Mouse (Mus musculus): ENCODE results near the gene Bbx. TPM values are rescaled to one million over a fixed set of nuclear protein-coding genes. Genes with fewer than 3 reads are reported as not detected.

Bbx gene
- total RNA-seq (2012; rRNA removed) (22.1 and 26.2 TPM in 2 replicates), total RNA-seq (2014; rRNA removed) (20.6 and 22.1 TPM in 2 replicates), polyA plus RNA-seq (2012; ENCODE audit: insufficient read length, low read depth) (20.7 and 21.6 TPM in 2 replicates)

DNA sequence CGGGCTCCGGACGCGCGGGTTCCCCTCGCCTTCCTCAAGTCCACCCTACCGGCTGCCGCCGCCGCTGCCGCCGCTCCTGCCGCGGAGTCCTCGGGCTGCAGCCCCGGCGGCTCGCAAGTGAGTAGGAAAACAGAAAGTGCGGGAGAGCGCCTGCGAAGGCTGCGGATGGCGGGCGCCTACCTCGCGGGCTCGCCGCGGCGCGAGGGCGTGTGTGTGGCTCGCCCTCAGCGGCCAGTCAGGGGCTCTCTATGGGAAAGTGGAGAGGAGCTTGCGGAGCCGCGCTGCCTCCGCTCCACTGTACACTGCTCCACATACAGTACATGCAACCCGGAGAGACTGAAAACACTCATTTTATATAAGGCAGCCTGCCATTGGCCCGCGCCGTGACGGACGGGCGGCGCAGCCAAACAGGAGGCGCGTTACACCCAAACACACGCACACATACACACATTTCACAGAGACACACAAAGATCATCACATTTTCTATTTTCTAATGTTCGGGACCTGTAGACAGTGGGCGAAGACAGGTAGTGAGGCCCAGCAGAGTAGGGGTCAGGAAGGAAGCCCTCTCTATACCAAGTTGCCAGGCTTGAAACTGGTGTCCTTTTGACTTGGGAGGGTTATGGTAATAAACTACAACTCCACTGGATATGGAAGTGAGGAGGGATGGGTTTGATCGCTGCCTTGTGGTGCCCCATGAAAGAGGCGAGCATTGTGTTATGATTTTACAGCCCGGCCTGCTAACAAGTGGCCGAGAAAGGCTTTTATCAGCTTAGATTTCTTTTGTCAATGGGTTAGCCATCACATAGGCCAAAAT lies at the start of gene Bbx:
Gene Bbx (minus strand): TSS at position 329 of the 817 bp plus-strand sequence.
- H3K9ac ChIP-seq (ENCODE audit: insufficient read depth, low read depth) = peak within 1 kb of the TSS; percentile 83
- peaks cover 0 to 16% of the 10 kb centered on the region in 2 experiments for H3K36me3 ChIP-seq (replicated peaks in 1 of 2; ENCODE audit: control insufficient read depth in 1 of 2, insufficient read depth in 1 of 2, low read length in 1 of 2)
- H3K4me3 ChIP-seq (replicated peaks in 1 of 3; ENCODE audit: low read depth in 2 of 3, low read length in 2 of 3, poor library complexity in 1 of 3) = peak within 1 kb of the TSS; percentile 74 to 91 (median 84)
- H3K9me3 ChIP-seq (replicated peaks; ENCODE audit: low read length) = no peaks in the 10 kb centered on the region
- no peaks in the 10 kb centered on the region for H3K27me3 ChIP-seq (replicated peaks)
- H3K4me1 ChIP-seq (ENCODE audit: control insufficient read depth in 1 of 2, insufficient read depth in 2 of 2) = peaks cover 7 to 22% of the 10 kb centered on the region in 2 experiments
- peak; percentile 95 for DNase-seq (ENCODE audit: extremely low read depth)
- in situ Hi-C loops (cut with MboI; ENCODE audit: low pct_ligation_motif_present, low pct_unique_long_range_greater_than_20kb, low sequenced_read_pairs) (loop anchor here (10.0 kb wide), 1 partner anchor 83 kb away; no protein-coding TSS in a partner anchor), dilution Hi-C loops (cut with MboI; ENCODE audit: extremely low pct_ligation_motif_present, extremely low pct_unique_long_range_greater_than_20kb, low sequenced_read_pairs) (no loop called here)
- H3K4me2 ChIP-seq (ENCODE audit: insufficient read depth, low read depth, poor library complexity, severe bottlenecking) = peak within 1 kb of the TSS; percentile 52
- H3K79me2 ChIP-seq (replicated peaks; ENCODE audit: control insufficient read depth, extremely low read depth, insufficient read depth, poor library complexity, severe bottlenecking) = peaks cover 24% of the 10 kb centered on the region
- H3K27ac ChIP-seq (ENCODE audit: insufficient read depth, low read depth) = peak within 1 kb of the TSS; percentile 82
- TF ChIP-seq ELF1 (IDR thresholded peaks at IDR 0.05; ENCODE audit: low read depth, low read length) (0 out of 2 replicates have a peak, but pooled peaks have one; percentile 35), IRF4 (IDR thresholded peaks at IDR 0.05; ENCODE audit: low read depth, low read length) (peak; percentile 24; the same call in 1 of the 2 replicates), ETS1 (conservative IDR thresholded peaks at IDR 0.05; ENCODE audit: low read depth, low read length) (no peak), BHLHE40 (IDR thresholded peaks at IDR 0.05; ENCODE audit: low read depth, low read length) (no peak), ZC3H11A (IDR thresholded peaks at IDR 0.05; ENCODE audit: low read depth, low read length) (no peak), JUND (conservative IDR thresholded peaks at IDR 0.05; ENCODE audit: low read depth, low read length) (no peak), SIN3A (IDR thresholded peaks at IDR 0.05; ENCODE audit: low read length) (peak; percentile 88), SMC3 (IDR thresholded peaks at IDR 0.05; ENCODE audit: low read depth, low read length) (no peak), UBTF (IDR thresholded peaks at IDR 0.05; ENCODE audit: low read depth, low read length) (peak; percentile 93; the same call in 1 of the 2 replicates), CHD1 (IDR thresholded peaks at IDR 0.05; ENCODE audit: low read depth, low read length) (no peak; the same call in 1 of the 2 replicates), HCFC1 (IDR thresholded peaks at IDR 0.05; ENCODE audit: low read depth, low read length) (peak; percentile 63; the same call in 1 of the 2 replicates), USF2 (conservative IDR thresholded peaks at IDR 0.05; ENCODE audit: low read depth, low read length) (no peak), MYC (IDR thresholded peaks at IDR 0.05; ENCODE audit: low read depth, low read length) (peak; percentile 23; the same call in 1 of the 2 replicates), RAD21 (IDR thresholded peaks at IDR 0.05; ENCODE audit: low read depth, low read length) (no peak; the same call in 1 of the 2 replicates), TCF12 (IDR thresholded peaks at IDR 0.05; ENCODE audit: low read depth, low read length) (peak; percentile 87), NELFE (IDR thresholded peaks at IDR 0.05; ENCODE audit: low read depth, low read length) (peak; percentile 89), ZKSCAN1 (IDR thresholded peaks at IDR 0.05; ENCODE audit: borderline replicate concordance, low read depth, low read length) (no peak), MAFK (IDR thresholded peaks at IDR 0.05; ENCODE audit: insufficient replicate concordance, low read length) (no peak), POLR2AphosphoS2 (IDR thresholded peaks at IDR 0.05; ENCODE audit: low read depth, low read length) (peak; percentile 76; the same call in 1 of the 2 replicates), KAT2A (IDR thresholded peaks at IDR 0.05; ENCODE audit: insufficient replicate concordance, low read length) (no peak), GABPA (IDR thresholded peaks at IDR 0.05; ENCODE audit: insufficient replicate concordance, low read depth, low read length) (no peak), CHD2 (IDR thresholded peaks at IDR 0.05; ENCODE audit: low read length) (peak; percentile 91; the same call in 1 of the 2 replicates), ZNF384 (IDR thresholded peaks at IDR 0.05; ENCODE audit: low read depth, low read length) (no peak), MEF2A (IDR thresholded peaks at IDR 0.05; ENCODE audit: borderline replicate concordance, low read depth, low read length) (peak; percentile 46; the same call in 1 of the 2 replicates), MAZ (IDR thresholded peaks at IDR 0.05; ENCODE audit: low read depth, low read length) (no peak), EP300 (IDR thresholded peaks at IDR 0.05; ENCODE audit: low read length) (no peak), RCOR1 (conservative IDR thresholded peaks at IDR 0.05; ENCODE audit: low read depth, low read length) (no peak), E2F4 (IDR thresholded peaks at IDR 0.05; ENCODE audit: insufficient replicate concordance, low read depth, low read length) (no peak), MAX (IDR thresholded peaks at IDR 0.05; ENCODE audit: low read length) (peak; percentile 21; the same call in 1 of the 2 replicates), USF1 (IDR thresholded peaks at IDR 0.05; ENCODE audit: low read depth, low read length) (no peak), PAX5 (IDR thresholded peaks at IDR 0.05; ENCODE audit: low read length) (no peak), TBP (conservative IDR thresholded peaks at IDR 0.05; ENCODE audit: low read depth, low read length) (peak; percentile 96), JUN (IDR thresholded peaks at IDR 0.05; ENCODE audit: insufficient read depth, low read depth, low read length) (no peak), ZMIZ1 (IDR thresholded peaks at IDR 0.05; ENCODE audit: low read depth, low read length) (peak; percentile 86; the same call in 1 of the 2 replicates), POLR2A (IDR thresholded peaks at IDR 0.05; ENCODE audit: low read depth, low read length) (peak; percentile 96), MXI1 (IDR thresholded peaks at IDR 0.05; ENCODE audit: low read depth, low read length) (peak; percentile 75; the same call in 1 of the 2 replicates), CTCF (conservative IDR thresholded peaks at IDR 0.05 in 1 of 2, IDR thresholded peaks at IDR 0.05 in 1 of 2; ENCODE audit: low read depth in 2 of 2, low read length in 2 of 2) (no peak)
